In the genomic region with DNA sequence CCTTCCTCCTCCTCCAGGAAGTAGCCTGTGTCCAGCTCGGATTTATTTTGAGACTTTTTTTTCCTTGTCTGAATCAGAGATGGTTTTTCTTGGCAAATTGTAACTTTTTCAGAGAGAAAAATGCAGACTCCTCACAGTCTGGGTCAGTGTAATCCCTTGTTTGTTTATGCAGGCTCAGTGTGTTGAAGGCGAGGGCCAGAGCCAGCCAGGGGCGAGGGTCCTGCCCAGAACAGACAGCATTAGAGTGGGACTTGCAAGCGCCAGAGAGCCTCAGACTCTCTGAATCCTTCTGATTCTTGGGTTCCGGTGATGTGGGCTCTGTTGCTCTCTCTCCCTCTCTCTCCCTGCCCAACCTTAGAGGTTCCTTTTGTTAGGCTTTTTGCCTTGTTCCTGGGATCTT, we compare ENCODE assay signal across 24 mouse cellular contexts.
"Had no signal": no experiment of that assay in that cellular context is flagged by ENCODE, and none has a peak within 500 bp of the region (broad histone marks: within the 10 kb centered on the region; RNA-seq: fewer than 3 reads in every experiment).

No protein-coding gene starts in this region.

- H3K27me3 ChIP-seq: limb, embryonic 13.5 days; liver, embryonic 12.5 days; liver, embryonic 15.5 days; lung, embryonic 15.5 days; midbrain, embryonic 13.5 days; neural tube, embryonic 13.5 days; stomach, embryonic 15.5 days had no signal

- H3K9me3 ChIP-seq: limb, embryonic 10.5 days; lung, embryonic 15.5 days; stomach, embryonic 15.5 days had no signal

- DNase-seq: kidney, postnatal 25 days; layer of hippocampus, adult 9-11 months; liver; lung, adult 18-20 months; lung, postnatal 10 days; lung, postnatal 36 days; retina, postnatal 1 day; right cerebral cortex, postnatal 25 days; spleen, adult 18-20 months; thymus, adult 18-20 months; thymus, postnatal 36 days had no signal

- H3K4me3 ChIP-seq: layer of hippocampus, adult 2 months; limb, embryonic 10.5 days; limb, embryonic 13.5 days; liver, embryonic 12.5 days; liver, embryonic 15.5 days; lung, embryonic 15.5 days; megakaryocyte, embryonic 14.5 days; midbrain, embryonic 10.5 days; midbrain, embryonic 13.5 days; myocyte; neural tube, embryonic 13.5 days; stomach, embryonic 15.5 days had no signal

- H3K4me2 ChIP-seq: limb, embryonic 13.5 days; liver, embryonic 12.5 days; liver, embryonic 15.5 days; lung, embryonic 15.5 days; midbrain, embryonic 13.5 days; neural tube, embryonic 13.5 days; stomach, embryonic 15.5 days had no signal

- H3K27ac ChIP-seq: layer of hippocampus, adult 2 months; limb, embryonic 10.5 days; limb, embryonic 13.5 days; liver, embryonic 12.5 days; liver, embryonic 15.5 days; lung, embryonic 15.5 days; midbrain, embryonic 10.5 days; midbrain, embryonic 13.5 days; neural tube, embryonic 13.5 days; stomach, embryonic 15.5 days had no signal

- H3K36me3 ChIP-seq: limb, embryonic 13.5 days; liver, embryonic 15.5 days; lung, embryonic 15.5 days; stomach, embryonic 15.5 days had no signal

- H3K9ac ChIP-seq: limb, embryonic 13.5 days; liver, embryonic 12.5 days; liver, embryonic 15.5 days; lung, embryonic 15.5 days; midbrain, embryonic 13.5 days; neural tube, embryonic 13.5 days; stomach, embryonic 15.5 days had no signal

- H3K4me1 ChIP-seq: limb, embryonic 13.5 days; liver, embryonic 12.5 days; liver, embryonic 15.5 days; lung, embryonic 15.5 days; megakaryocyte, embryonic 14.5 days; midbrain, embryonic 10.5 days; neural tube, embryonic 13.5 days; stomach, embryonic 15.5 days had no signal

- ATAC-seq: liver, embryonic 12.5 days; midbrain, embryonic 13.5 days; midbrain, embryonic 16.5 days had no signal
